Mouse (Mus musculus) CD4-positive, CD25-positive, alpha-beta regulatory T cell, adult 2 months (primary cell): Measurements from ENCODE around the gene Olfr1245.
"Not testable (repeated sequence)": the region's sequence is repeated elsewhere in the genome, so short reads cannot be mapped to it uniquely, and the experiment has no call there.

Experiments
- DNase-seq: peaks from one replicate; pipeline ENCODE4 v3.0.0-alpha.2; 2012; ENCODE audit warnings: low read depth, low spot score

The Olfr1245 gene

GRCm38 (mm10) chr2:89578347-89578746, at the start of gene Olfr1245:
Gene Olfr1245 (minus strand): TSS chr2:89578447.
- no peak for DNase-seq

DNA sequence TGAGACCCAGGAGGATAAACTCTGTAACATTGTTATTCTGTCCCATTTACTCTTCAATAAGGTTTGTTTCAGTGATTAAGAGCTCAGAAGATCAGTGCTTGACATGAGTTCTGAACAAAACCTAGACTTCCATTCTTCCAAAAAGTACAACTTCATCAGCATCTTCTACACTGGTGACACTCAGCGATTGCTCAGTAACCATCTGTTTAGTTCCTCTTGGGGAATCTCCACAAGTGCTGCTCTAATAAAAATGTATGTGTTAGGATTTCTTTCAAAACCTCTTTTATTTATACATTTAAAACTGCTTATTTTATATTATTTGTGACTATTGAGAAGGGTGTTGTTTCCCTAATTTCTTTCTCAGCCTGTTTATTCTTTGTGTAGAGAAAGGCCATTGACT, 39.9 kb upstream of the Olfr1245 start, which contains the start of gene Olfr1248:
Gene Olfr1248 (minus strand): TSS at position 101 of the 400 bp plus-strand sequence.
- DNase-seq, result not testable (repeated sequence)

- no peak for DNase-seq
These were observed 35.8 kb upstream of the Olfr1245 start, which contains the start of gene Olfr1247 for GRCm38 (mm10) chr2:89614030-89614429. Gene Olfr1247 (minus strand): TSS chr2:89614130.

DNA sequence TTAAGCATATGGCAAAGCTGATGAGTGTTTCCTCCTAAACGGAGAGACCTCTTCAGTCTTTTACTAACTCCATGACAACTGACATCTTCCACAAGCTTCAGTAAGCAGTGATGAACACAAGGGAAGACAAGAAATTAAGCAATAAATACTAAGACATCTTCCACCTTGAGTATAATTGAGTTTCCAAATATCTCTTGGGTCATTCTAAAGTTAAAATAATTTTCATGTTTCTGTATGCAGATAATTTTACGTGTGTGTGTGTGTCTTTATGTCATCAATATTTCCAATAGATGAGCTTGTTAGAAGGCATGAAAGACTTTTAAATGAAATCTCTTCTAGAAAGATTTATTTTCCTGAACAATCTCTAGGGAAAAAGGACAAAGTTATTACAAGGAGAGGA, 14.8 kb upstream of the Olfr1245 start, which contains the start of gene Olfr1246:
Gene Olfr1246 (minus strand): TSS at position 101 of the 400 bp plus-strand sequence.
- DNase-seq, result no peak

DNA sequence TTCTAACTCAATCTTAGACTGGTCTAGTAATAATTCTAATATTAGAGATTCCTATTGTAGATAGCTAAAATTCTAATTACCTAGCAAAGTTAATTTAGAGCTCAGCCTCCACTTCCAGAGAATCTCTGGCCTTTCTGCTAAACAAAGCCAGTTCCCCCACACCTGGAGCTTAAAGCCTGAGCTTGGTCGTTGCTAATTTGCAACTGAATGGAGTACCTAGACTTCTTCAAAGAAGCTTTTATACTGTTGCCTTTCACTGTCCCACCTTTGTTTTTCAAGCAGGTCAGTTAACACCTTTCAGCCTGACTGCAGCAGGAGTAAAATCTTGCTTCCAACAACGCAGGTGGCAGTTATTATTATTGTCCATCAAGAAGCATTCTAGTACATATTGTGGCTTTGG, 15.5 kb downstream of the Olfr1245 start:
- DNase-seq, result not testable (repeated sequence)

- no peak for DNase-seq
These were observed 33.7 kb downstream of the Olfr1245 start for GRCm38 (mm10) chr2:89544516-89544915.

DNA sequence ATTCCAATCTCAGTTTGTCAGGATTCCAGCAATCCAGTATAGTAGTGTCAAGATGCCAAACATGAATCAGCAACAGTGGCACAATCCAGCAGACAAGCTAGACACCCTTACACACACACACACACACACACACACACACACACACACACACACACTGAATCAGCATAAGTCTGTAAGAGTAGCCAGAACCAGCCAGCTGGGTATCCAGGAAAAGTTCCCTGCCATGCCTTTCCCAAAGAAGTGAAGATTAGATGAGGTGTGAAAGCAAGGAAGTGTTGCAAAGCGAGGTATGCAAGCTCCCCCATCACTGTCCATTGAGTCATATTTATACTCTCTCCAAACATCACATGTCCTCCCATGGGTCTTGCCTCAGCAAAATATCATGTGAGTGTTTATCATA, 38.3 kb downstream of the Olfr1245 start:
- DNase-seq, result no peak

DNA sequence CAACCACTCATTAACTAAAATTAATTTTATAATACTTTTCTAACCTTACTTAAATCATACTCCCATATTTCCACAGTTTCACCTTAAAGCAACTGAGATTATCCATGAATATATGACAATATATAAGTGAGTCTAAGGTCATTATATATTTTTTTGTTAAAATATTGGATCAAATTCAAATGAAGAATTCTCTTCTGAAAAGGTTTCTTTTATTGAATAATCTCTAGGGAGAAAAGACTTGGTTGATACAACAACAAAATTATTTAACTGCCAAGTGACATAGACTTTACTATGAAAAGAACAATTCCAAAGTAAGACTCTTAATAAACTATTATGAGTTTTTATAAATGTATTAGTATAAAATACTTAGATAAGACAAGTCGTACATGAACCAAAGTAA, 46.9 kb downstream of the Olfr1245 start, which contains the start of gene Olfr1243:
Gene Olfr1243 (minus strand): TSS at position 101 of the 400 bp plus-strand sequence.
- DNase-seq, result no peak
